Mouse (Mus musculus): Measurements from ENCODE around the gene Eml6.
A peak's percentile ranks its signal among the peaks of the same experiment; 100 is the strongest.
"Not testable (repeated sequence)": the region's sequence is repeated elsewhere in the genome, so short reads cannot be mapped to it uniquely, and the experiment has no call there.

Eml6 gene

DNA sequence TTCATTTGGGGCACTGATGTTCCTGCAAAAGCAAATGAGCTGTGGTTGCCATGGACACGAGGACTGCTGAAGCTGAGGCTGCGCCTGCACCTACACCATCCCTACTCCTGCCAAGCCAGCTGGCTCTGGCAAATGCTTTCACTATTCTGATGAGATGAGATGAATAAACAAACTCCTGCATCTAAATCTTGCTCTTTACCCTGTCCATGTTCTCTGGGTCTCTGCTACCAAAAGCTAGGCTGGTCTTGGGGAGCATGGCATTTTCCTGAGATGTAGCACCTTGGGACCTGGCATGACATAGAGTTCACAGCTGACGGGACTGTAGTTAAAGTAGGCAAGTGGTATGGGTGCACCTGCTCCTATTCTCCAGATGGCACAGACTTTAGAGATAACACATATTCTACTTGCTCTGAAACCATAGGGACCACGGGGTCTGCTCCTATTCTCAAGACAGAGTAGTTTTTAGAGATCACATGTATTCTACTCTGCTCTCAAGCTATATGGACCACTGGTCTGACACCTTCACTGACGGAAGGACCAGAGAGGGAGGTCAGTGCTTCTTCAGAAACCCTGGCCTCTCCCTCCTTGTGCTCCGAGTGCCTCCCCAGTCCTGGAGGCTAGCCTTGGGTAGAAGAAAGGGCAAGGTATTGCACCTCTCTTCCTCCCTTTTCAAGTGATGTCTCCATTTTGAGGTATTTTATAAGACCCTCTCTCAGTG, 236.8 kb downstream of the Eml6 start:
- DNase-seq (ENCODE audit: low spot score in 2 of 2) = peak; percentile 86 to 95

- no peak for DNase-seq (ENCODE audit: low spot score in 2 of 2)
Observed at GRCm38 (mm10) chr11:29788499-29788898, 237.3 kb downstream of the Eml6 start.

- DNase-seq (ENCODE audit: low spot score in 2 of 2) = no peak
Observed at GRCm38 (mm10) chr11:29787473-29787872, 238.4 kb downstream of the Eml6 start.

DNA sequence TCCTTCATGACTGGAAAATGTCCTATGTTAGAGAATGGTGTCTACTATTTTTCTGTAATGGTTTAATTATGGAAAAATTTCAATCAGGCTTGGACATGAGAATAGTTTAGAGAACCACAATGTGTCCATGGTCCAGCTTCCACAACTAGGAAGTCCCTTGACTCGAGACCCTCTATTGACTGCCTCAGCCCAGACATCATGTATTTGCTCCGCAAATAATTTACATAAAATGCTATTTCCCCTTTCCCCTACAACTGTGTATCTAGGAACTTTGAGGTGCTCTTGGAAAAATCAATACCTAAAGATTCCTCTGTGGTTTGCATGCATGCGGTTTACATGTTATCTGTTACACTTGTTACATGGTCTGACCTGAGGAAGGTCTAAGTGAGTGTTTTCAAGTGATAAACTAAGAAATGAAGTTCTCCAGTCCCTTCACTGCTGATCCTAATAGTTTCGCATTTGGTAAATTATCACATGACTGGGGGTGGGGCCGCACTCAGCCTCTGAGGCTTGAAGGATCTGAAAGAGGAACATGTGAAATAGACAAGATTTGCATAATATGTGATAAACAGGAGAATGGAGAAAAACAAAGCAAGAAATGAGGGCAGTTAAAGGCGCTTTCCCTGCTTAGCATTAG, 239.1 kb downstream of the Eml6 start:
- no peak for DNase-seq (ENCODE audit: low spot score in 2 of 2)

DNA sequence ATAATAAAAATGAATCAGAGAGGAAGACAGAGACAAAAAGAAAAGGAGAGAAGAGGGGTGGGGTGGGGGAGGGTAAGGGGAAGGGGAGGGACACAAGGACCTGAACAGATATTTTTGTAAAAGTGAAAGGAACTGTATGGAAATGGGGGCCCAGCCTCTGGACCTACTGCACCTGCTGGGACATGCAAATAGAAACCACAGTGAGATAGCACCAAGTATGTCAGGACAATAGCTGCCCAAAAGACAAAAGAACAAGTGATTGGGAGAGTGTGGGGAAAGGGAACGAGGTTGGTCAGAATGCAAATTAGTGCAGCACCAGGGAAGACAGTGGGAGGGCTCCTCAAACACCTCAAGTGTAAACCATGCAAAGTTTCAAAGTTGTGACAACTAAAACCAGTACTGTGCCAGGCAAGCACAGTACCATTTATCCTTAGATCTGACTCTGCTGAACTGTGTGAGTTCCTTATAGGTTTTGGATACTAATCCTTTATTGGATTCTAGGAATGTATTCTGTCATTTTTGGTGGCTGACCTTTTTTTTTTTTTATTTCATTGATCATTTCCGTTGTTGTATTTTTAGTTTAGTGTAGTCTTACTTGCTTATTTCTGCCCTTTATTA, 246.3 kb downstream of the Eml6 start:
- DNase-seq (ENCODE audit: low spot score in 2 of 2) = no peak

GRCm38 (mm10) chr11:29778936-29779335, 246.9 kb downstream of the Eml6 start:
- no peak for DNase-seq (ENCODE audit: low spot score in 2 of 2)

GRCm38 (mm10) chr11:29777964-29778363, 247.9 kb downstream of the Eml6 start:
- DNase-seq (ENCODE audit: low spot score in 2 of 2) = peak; percentile 74 to 91

DNA sequence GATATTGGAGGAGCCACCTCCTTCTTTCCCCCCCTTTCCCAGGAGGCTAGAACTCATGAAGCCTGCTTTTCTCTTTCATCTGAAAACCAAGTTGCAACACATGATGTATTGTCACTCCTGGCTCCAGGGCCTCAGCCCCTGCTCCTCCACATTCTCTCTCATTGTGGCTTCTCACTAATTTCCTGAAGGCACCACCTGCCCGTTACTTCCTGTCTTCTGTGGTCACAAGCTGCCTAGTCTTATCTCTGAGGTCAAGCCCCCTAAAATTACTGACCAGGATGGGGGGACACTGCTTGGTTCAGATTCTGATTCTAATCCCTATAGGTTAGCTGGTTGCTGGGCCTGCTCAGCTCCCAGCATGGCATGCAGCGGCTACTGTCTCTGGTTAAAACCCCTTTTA, 251.1 kb downstream of the Eml6 start:
- no peak for DNase-seq (ENCODE audit: low spot score in 2 of 2)

GRCm38 (mm10) chr11:29774296-29774695, 251.5 kb downstream of the Eml6 start:
- DNase-seq (ENCODE audit: low spot score in 2 of 2) = no peak

DNA sequence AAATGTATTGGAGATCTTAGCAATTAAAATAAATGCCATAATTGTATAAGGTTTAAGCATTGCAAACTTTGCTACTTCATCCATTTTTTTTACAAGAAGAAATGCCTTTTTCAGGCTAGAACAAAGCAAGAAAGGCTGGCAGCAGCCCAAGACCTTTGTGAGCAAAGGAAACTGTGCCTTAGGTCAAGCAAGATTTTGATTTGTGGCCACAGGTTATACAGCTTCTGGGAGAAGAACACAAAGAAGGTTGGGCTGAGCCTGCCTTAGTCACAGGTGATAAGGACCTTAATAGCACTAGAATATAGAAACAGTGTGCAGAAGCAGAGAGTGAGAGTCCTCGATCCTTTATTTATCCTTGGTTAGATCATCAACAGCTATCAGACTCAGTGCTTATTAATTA, 253.6 kb downstream of the Eml6 start:
- DNase-seq (ENCODE audit: low spot score in 2 of 2) = no peak

DNA sequence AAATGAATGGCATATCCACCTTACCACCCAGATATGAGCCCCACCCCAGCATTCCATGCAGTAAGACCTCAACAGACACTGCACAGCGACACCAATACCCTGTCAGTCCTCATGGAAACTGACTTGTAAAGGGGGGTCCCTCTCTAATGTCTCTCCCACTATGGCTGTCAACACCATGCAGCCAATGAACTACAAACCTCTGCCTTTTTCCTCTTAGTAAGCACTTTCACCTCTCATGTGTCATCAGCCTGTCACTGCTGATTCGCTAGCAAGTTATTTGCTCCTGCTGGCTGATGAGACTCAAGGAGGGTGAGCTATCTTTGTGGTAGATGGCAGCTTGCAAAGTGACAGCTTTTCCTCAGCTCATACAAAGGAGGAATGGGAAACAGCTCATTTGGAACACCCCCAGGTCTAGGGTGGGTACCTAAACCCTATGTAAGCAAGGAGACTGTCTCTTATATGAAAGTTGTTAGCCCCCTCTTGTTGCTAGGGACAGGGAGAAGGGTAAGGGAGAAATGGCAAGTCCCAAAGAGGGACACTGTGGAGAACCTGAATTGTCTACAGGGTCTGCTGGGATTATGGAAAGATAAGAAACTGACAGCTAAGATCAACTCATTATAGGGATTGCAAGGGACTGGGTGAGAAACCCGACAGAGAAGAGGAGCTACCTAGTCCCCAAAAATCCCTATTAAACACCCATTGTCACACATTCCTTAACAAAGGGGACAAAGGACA, 255.0 kb downstream of the Eml6 start:
- no peak for DNase-seq (ENCODE audit: low spot score in 2 of 2)

- no peak for DNase-seq (ENCODE audit: low spot score in 2 of 2)
Observed at GRCm38 (mm10) chr11:29768523-29768922, 257.3 kb downstream of the Eml6 start.

- peak; percentile 67 to 75 for DNase-seq (ENCODE audit: low spot score in 2 of 2)
Observed at GRCm38 (mm10) chr11:29766313-29766982, 259.4 kb downstream of the Eml6 start.

- no peak for DNase-seq (ENCODE audit: low spot score in 2 of 2)
Observed at GRCm38 (mm10) chr11:29765063-29765462, 260.8 kb downstream of the Eml6 start.

- no peak for DNase-seq (ENCODE audit: low spot score in 2 of 2)
Observed at GRCm38 (mm10) chr11:29762768-29763167, 263.1 kb downstream of the Eml6 start.

GRCm38 (mm10) chr11:29761387-29761786, 264.4 kb downstream of the Eml6 start:
- no peak for DNase-seq (ENCODE audit: low spot score in 2 of 2)

GRCm38 (mm10) chr11:29758617-29759016, 267.2 kb downstream of the Eml6 start:
- DNase-seq (ENCODE audit: low spot score in 2 of 2) = no peak

GRCm38 (mm10) chr11:29756007-29756406, 269.8 kb downstream of the Eml6 start:
- DNase-seq (ENCODE audit: low spot score in 2 of 2) = not testable (repeated sequence)

DNA sequence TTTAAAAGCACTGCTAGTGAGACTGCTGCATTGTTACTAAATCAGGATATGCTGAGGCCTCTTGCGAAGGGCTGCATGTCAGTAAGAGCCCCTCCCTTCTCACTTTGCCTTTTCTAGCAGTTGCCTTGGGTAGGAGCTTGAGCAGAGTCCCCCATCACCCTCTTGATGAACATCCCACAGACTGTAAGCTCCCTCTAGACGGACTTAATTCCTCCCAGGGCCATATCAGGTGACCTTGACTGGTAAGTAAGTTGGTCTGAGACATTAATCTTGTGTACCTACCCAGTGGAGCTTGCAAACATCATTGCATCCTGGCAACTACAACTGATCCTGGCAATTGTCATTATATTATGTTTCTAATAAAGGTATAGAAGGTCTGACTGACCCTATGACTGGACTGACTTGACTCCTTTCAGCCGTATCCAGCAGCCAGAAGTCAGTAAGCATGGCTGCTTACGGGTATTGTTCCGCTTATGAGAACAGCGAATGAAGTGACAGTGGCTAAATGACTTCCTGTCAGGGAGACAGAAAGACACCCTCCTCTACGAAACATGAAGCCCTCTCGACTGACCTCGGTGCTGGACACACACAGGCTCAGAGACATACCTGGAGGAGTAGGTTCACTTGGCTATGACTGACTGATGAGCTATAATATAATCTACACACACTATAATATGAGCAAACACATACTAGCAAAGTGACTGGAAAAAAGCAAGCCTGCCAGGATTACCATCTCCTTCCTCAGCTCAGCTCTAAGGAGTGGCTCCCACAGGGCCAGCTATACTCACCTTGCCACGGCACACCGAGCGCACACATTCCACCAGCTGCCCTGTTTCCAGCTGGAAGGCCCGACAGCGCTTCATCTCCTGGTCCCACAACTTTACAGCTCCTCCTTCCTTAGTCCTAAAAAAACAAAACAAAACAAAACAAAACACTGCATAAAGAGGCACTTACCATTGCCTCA, 273.9 kb downstream of the Eml6 start:
- DNase-seq (ENCODE audit: low spot score in 2 of 2) = no peak

DNA sequence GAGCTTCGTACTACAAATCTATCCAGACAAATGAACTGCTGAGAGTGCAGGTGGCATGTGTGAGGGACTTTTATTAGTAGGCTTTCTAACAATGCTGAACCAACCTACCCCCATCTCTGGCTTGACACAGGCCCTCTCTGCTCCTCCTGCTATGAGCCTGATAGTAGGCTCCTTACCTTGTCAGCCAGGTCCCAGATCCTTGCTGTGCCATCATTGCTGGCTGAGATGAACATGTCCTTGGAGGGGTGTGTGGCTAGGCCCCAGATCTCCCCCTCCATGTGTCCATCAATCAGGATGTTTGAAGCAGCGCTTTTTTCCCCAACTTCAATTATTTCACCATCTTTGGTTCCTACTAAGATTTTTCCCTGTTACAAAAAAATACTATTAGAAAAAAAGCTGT, 274.8 kb downstream of the Eml6 start:
- no peak for DNase-seq (ENCODE audit: low spot score in 2 of 2)

DNA sequence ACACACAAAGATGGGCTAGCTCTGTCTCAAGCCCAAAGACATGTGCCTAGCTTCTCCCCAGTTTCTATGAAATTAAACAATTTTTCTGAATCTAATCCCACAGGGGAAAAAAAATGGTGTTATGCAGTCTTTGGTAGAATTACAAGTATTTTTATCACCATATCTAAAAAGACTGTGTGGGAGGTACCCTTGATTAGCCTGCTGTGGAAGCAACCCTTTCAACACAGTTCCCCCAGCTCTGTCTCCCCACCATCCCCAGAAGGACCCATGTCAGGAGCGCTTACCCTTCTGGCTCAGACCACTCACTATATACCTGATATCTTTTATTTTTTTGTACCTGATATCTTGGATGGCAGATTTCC, 276.4 kb downstream of the Eml6 start:
- DNase-seq (ENCODE audit: low spot score in 2 of 2) = no peak

All from frontal cortex, postnatal 36 days (tissue).